Mouse (Mus musculus) retina, adult 2 months (tissue): ENCODE measurements at regions not wholly inside any gene's neighbourhood (a gene's known extent, or its start where the extent isn't known, plus 50 kb on each side); places are given as distances from the start of the nearest gene placed in this dataset.

ENCODE experiments used
- DNase-seq: peaks from one replicate; pipeline ENCODE4 v3.0.0-alpha.2; 2012; ENCODE audit warnings: low read depth, low spot score

GRCm38 (mm10) chr11:7348601-7349000, 134.9 kb upstream of the Igfbp3 start:
- no peak for DNase-seq

GRCm38 (mm10) chr11:7337826-7338225, 124.1 kb upstream of the Igfbp3 start:
- DNase-seq, result no peak

GRCm38 (mm10) chr11:7317409-7317970, 103.8 kb upstream of the Igfbp3 start:
- no peak for DNase-seq

- no peak for DNase-seq
Observed at GRCm38 (mm10) chr11:7296252-7296651, 82.5 kb upstream of the Igfbp3 start.

- no peak for DNase-seq
Observed at GRCm38 (mm10) chr11:7289242-7289938, 75.7 kb upstream of the Igfbp3 start.

GRCm38 (mm10) chr11:7284836-7285490, 71.2 kb upstream of the Igfbp3 start:
- DNase-seq, result no peak

GRCm38 (mm10) chr11:7282981-7283380, 69.3 kb upstream of the Igfbp3 start:
- DNase-seq, result no peak

- DNase-seq, result no peak
Observed at GRCm38 (mm10) chr11:7282188-7282587, 68.5 kb upstream of the Igfbp3 start.

- no peak for DNase-seq
Observed at GRCm38 (mm10) chr11:7281656-7282055, 67.9 kb upstream of the Igfbp3 start.

GRCm38 (mm10) chr11:7279891-7280290, 66.2 kb upstream of the Igfbp3 start:
- no peak for DNase-seq

- DNase-seq, result no peak
Observed at GRCm38 (mm10) chr11:7272543-7272942, 58.8 kb upstream of the Igfbp3 start.

GRCm38 (mm10) chr11:7270916-7271315, 57.2 kb upstream of the Igfbp3 start:
- DNase-seq, result no peak

- no peak for DNase-seq
Observed at GRCm38 (mm10) chr11:7263971-7264370, 50.2 kb upstream of the Igfbp3 start.
